ENCODE assay signal across 8 mouse cellular contexts in the genomic region with DNA sequence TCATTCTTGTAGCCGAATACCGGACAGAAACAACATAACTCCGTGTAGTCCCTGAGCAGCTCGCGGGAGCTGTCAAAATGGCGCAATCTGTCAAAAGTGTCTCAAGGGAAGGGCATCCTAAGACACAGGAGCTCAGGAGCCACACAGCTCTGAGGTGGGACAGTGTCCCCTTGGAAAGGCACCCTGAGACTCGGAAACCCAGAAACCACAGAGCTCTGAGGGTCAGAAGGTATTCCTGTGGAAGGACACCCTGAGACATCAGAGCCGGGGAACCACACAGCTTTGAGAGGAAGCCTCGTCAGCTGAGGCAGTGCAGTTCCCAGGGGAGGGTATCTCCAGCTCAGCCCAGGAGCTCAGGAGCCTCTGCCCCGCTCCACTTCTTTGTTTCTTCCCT. TPM values are rescaled to one million over a fixed set of nuclear protein-coding genes. Genes with fewer than 3 reads are reported as not detected.
A peak's percentile ranks its signal among the peaks of the same experiment; 100 is the strongest.
DNase-seq lines count a peak whose midpoint lies in the region; ATAC-seq and TF ChIP-seq lines count a peak whose summit lies in the region.

No protein-coding gene starts in this region.

- H3K9ac ChIP-seq in kidney, postnatal 0 days (ENCODE audit: low read depth, low read length): peak overlapping the region; percentile 74
- H3K9ac ChIP-seq in forebrain, embryonic 12.5 days: peak overlapping the region; percentile 77
- H3K9ac ChIP-seq in intestine, embryonic 15.5 days: peak overlapping the region; percentile 48
- H3K9ac ChIP-seq in midbrain, embryonic 12.5 days (replicated peaks): peak overlapping the region; percentile 72

- H3K36me3 ChIP-seq in kidney, postnatal 0 days (ENCODE audit: insufficient read depth, low read length): no peaks in the 10 kb centered on the region
- H3K36me3 ChIP-seq in forebrain, embryonic 12.5 days (replicated peaks): no peaks in the 10 kb centered on the region; the same call in none of the 2 replicates
- H3K36me3 ChIP-seq in intestine, embryonic 15.5 days: no peaks in the 10 kb centered on the region
- peaks cover 9% of the 10 kb centered on the region; the same call in 1 of the 2 replicates for H3K36me3 ChIP-seq in midbrain, embryonic 12.5 days

- H3K4me2 ChIP-seq in kidney, postnatal 0 days (ENCODE audit: low read length): peak overlapping the region; percentile 81
- peak overlapping the region; percentile 80 for H3K4me2 ChIP-seq in forebrain, embryonic 12.5 days
- H3K4me2 ChIP-seq in intestine, embryonic 15.5 days (replicated peaks): peak overlapping the region; percentile 70
- peak overlapping the region; percentile 79 for H3K4me2 ChIP-seq in midbrain, embryonic 12.5 days (replicated peaks)

- H3K9me3 ChIP-seq in kidney, postnatal 0 days (replicated peaks; ENCODE audit: low read length): no peaks in the 10 kb centered on the region
- no peaks in the 10 kb centered on the region for H3K9me3 ChIP-seq in forebrain, embryonic 12.5 days
- no peaks in the 10 kb centered on the region for H3K9me3 ChIP-seq in intestine, embryonic 15.5 days
- H3K9me3 ChIP-seq in midbrain, embryonic 12.5 days: no peaks in the 10 kb centered on the region

- H3K4me1 ChIP-seq in kidney, postnatal 0 days (replicated peaks; ENCODE audit: insufficient read depth, low read length): no peaks in the 10 kb centered on the region; the same call in 1 of the 2 replicates
- H3K4me1 ChIP-seq in forebrain, embryonic 12.5 days: peaks cover 21% of the 10 kb centered on the region
- H3K4me1 ChIP-seq in intestine, embryonic 15.5 days (replicated peaks): peaks cover 12% of the 10 kb centered on the region
- H3K4me1 ChIP-seq in midbrain, embryonic 12.5 days: peaks cover 21% of the 10 kb centered on the region

- no peak for DNase-seq in kidney, postnatal 0 days (ENCODE audit: low spot score)
- no peak for DNase-seq in kidney, postnatal 36 days
- no peak for DNase-seq in right cerebral cortex, adult 2 months (ENCODE audit: low spot score in 2 of 2)
- DNase-seq in adrenal gland, postnatal 36 days: no peak

- peak overlapping the region; percentile 90 for H3K27ac ChIP-seq in kidney, postnatal 0 days
- peak overlapping the region; percentile 94 for H3K27ac ChIP-seq in forebrain, embryonic 12.5 days
- peak overlapping the region; percentile 80 for H3K27ac ChIP-seq in intestine, embryonic 15.5 days
- H3K27ac ChIP-seq in midbrain, embryonic 12.5 days (replicated peaks): peak overlapping the region; percentile 93

- no peak for TF ChIP-seq CTCF in kidney, postnatal 0 days (IDR thresholded peaks at IDR 0.05; ENCODE audit: low read depth)

- peak overlapping the region; percentile 74 for H3K4me3 ChIP-seq in kidney, postnatal 0 days (replicated peaks; ENCODE audit: low read depth, low read length)
- peak overlapping the region; percentile 86 for H3K4me3 ChIP-seq in forebrain, embryonic 12.5 days (replicated peaks)
- peak overlapping the region; percentile 89 for H3K4me3 ChIP-seq in intestine, embryonic 15.5 days (replicated peaks)
- H3K4me3 ChIP-seq in midbrain, embryonic 12.5 days: peak overlapping the region; percentile 85

- peak; percentile 29 for ATAC-seq in kidney, postnatal 0 days (replicated peaks; ENCODE audit: low FRiP score, low read depth)
- ATAC-seq in activated CD4-positive, CD25-positive, alpha-beta regulatory T cell, adult 4 months: peak; percentile 17
- ATAC-seq in forebrain, embryonic 12.5 days (ENCODE audit: low FRiP score): peak; percentile 67
- peak; percentile 59 for ATAC-seq in intestine, embryonic 15.5 days
- ATAC-seq in midbrain, embryonic 12.5 days (ENCODE audit: low FRiP score, low read depth): peak; percentile 67

- no peaks in the 10 kb centered on the region for H3K27me3 ChIP-seq in kidney, postnatal 0 days (ENCODE audit: insufficient read depth, low read length)
- no peaks in the 10 kb centered on the region for H3K27me3 ChIP-seq in forebrain, embryonic 12.5 days
- no peaks in the 10 kb centered on the region for H3K27me3 ChIP-seq in intestine, embryonic 15.5 days (replicated peaks)
- H3K27me3 ChIP-seq in midbrain, embryonic 12.5 days: no peaks in the 10 kb centered on the region

- WGBS in kidney, postnatal 0 days: under 1% methylated on average over 10 of the region's 10 CpGs
- 2% methylated on average over 10 of the region's 10 CpGs for WGBS in forebrain, embryonic 12.5 days
- 2% methylated on average over 10 of the region's 10 CpGs for WGBS in intestine, embryonic 15.5 days
- 3% methylated on average over 10 of the region's 10 CpGs for WGBS in midbrain, embryonic 12.5 days

RNA-seq across cellular contexts. Expression of gene Ckap2l, which starts 0.6 kb away (rescaled TPM):
- 22.8 and 22.9 TPM in 2 replicates for polyA plus RNA-seq in kidney, postnatal 0 days (2015; fragmentation: Nextera tagmentation; extraction: Ambion mirVana)
- 10 to 100 TPM; 10.8 to 18.2 TPM for polyA plus RNA-seq in activated CD4-positive, CD25-positive, alpha-beta regulatory T cell, adult 4 months (2017; shearing (Covaris generic))
- 60.1 and 67.2 TPM in 2 replicates for polyA plus RNA-seq in forebrain, embryonic 12.5 days (2016; fragmentation: Nextera tagmentation; extraction: Ambion mirVana)
- 34.2 and 35.8 TPM in 2 replicates for polyA plus RNA-seq in intestine, embryonic 15.5 days (2015; fragmentation: Nextera tagmentation; extraction: Ambion mirVana)
- polyA plus RNA-seq in midbrain, embryonic 12.5 days (2016; fragmentation: Nextera tagmentation; extraction: Ambion mirVana): 46.0 and 48.5 TPM in 2 replicates
- 1 to 10 TPM; 3.0 to 3.5 TPM for total RNA-seq in adrenal gland, postnatal 36 days (2021)

RNA-seq across cellular contexts. Expression of gene Il1a, which starts 12.2 kb away (rescaled TPM):
- not detected in 2 replicates for polyA plus RNA-seq in kidney, postnatal 0 days (2015; fragmentation: Nextera tagmentation; extraction: Ambion mirVana)
- polyA plus RNA-seq in activated CD4-positive, CD25-positive, alpha-beta regulatory T cell, adult 4 months (2017; shearing (Covaris generic)): under 1 TPM; 0.20 to 0.33 TPM
- 0.18 and 0.21 TPM in 2 replicates for polyA plus RNA-seq in forebrain, embryonic 12.5 days (2016; fragmentation: Nextera tagmentation; extraction: Ambion mirVana)
- polyA plus RNA-seq in intestine, embryonic 15.5 days (2015; fragmentation: Nextera tagmentation; extraction: Ambion mirVana): 0.40 and 0.68 TPM in 2 replicates
- 0.39 TPM in 1 of 2 replicates, not detected in the other for polyA plus RNA-seq in midbrain, embryonic 12.5 days (2016; fragmentation: Nextera tagmentation; extraction: Ambion mirVana)
- total RNA-seq in adrenal gland, postnatal 36 days (2021): under 1 TPM in 1 of 2 experiments, not detected in 1; 0.17 TPM

Comparison
In these comparisons a context has a peak if more than half of its experiments do, and no peak if none do; other contexts are left out.
1. ATAC-seq: peak in every context shown above with its lines; median percentile 67 in forebrain, embryonic 12.5 days; 67 in midbrain, embryonic 12.5 days; 59 in intestine, embryonic 15.5 days; 29 in kidney, postnatal 0 days; 17 in activated CD4-positive, CD25-positive, alpha-beta regulatory T cell, adult 4 months.